Comparison of ENCODE assay signal across 18 mouse cellular contexts in genomic region chr9:64806335-64807060, GRCm38 (mm10). TPM values are rescaled to one million over a fixed set of nuclear protein-coding genes. Genes with fewer than 3 reads are reported as not detected.
DNase-seq lines count a peak whose midpoint lies in the region; ATAC-seq and TF ChIP-seq lines count a peak whose summit lies in the region.
"Had no signal": no experiment of that assay in that cellular context is flagged by ENCODE, and none has a peak within 500 bp of the region (broad histone marks: within the 10 kb centered on the region; RNA-seq: fewer than 3 reads in every experiment).

No protein-coding gene starts in this region.

- TF ChIP-seq RAD21 in MEL (IDR thresholded peaks at IDR 0.05; ENCODE audit: low read depth, low read length), result no peak

- H3K4me3 ChIP-seq in MEL (ENCODE audit: control insufficient read depth in 1 of 2, insufficient read depth in 1 of 2, low read depth in 2 of 2, low read length in 2 of 2), result peak overlapping the region; percentile 9 to 56; a peak in 3 of 4 replicates
- H3K4me3 ChIP-seq in erythroblast, embryonic 14.5 days (replicated peaks), result peak overlapping the region; percentile 96
- H3K4me3 ChIP-seq in liver, embryonic 15.5 days (replicated peaks), result peak overlapping the region; percentile 58
- no peak overlapping the region for H3K4me3 ChIP-seq in midbrain, embryonic 13.5 days (replicated peaks)
- H3K4me3 ChIP-seq: embryonic facial prominence, embryonic 15.5 days; heart, embryonic 12.5 days had no signal

- peaks cover 0 to 35% of the 10 kb centered on the region in 2 experiments; a peak in 2 of 4 replicates for H3K36me3 ChIP-seq in MEL (ENCODE audit: control insufficient read depth in 1 of 2, insufficient read depth in 2 of 2, low read length in 2 of 2)
- peaks cover 29% of the 10 kb centered on the region for H3K36me3 ChIP-seq in erythroblast, embryonic 14.5 days (ENCODE audit: control insufficient read depth)
- no peaks in the 10 kb centered on the region for H3K36me3 ChIP-seq in liver, embryonic 15.5 days (replicated peaks)
- H3K36me3 ChIP-seq in midbrain, embryonic 13.5 days, result no peaks in the 10 kb centered on the region
- H3K36me3 ChIP-seq: embryonic facial prominence, embryonic 15.5 days; heart, embryonic 12.5 days had no signal

- H3K4me1 ChIP-seq in MEL (ENCODE audit: control insufficient read depth in 1 of 2, insufficient read depth in 2 of 2, low read length in 2 of 2), result peaks cover 37% of the 10 kb centered on the region in 2 experiments
- H3K4me1 ChIP-seq in erythroblast, embryonic 14.5 days (ENCODE audit: control insufficient read depth), result peaks cover 84% of the 10 kb centered on the region
- peaks cover 75% of the 10 kb centered on the region for H3K4me1 ChIP-seq in liver, embryonic 15.5 days (replicated peaks)
- H3K4me1 ChIP-seq in midbrain, embryonic 13.5 days (replicated peaks), result 0 out of 2 replicates have a peak, but pooled peaks cover 3% of the 10 kb centered on the region
- H3K4me1 ChIP-seq: embryonic facial prominence, embryonic 15.5 days; heart, embryonic 12.5 days had no signal

- 32% methylated on average over 6 of the region's 6 CpGs for WGBS in liver, embryonic 15.5 days (ENCODE audit: insufficient replicate concordance)
- 85% methylated on average over 6 of the region's 6 CpGs for whole genome bisulfite sequencing in midbrain, embryonic 13.5 days

- peak overlapping the region; percentile 15; the same call in 1 of the 2 replicates for H3K9ac ChIP-seq in MEL (ENCODE audit: control insufficient read depth, low read depth, low read length, poor library complexity, severe bottlenecking)
- H3K9ac ChIP-seq in liver, embryonic 15.5 days, result peak overlapping the region; percentile 72
- H3K9ac ChIP-seq in midbrain, embryonic 13.5 days (replicated peaks), result no peak overlapping the region
- H3K9ac ChIP-seq: embryonic facial prominence, embryonic 15.5 days; heart, embryonic 12.5 days had no signal

- intact Hi-C loops in heart, postnatal 10 days (cut with DNase I), result no loop called here

- no peak for TF ChIP-seq CTCF in MEL (IDR thresholded peaks at IDR 0.05 in 2 of 3, conservative IDR thresholded peaks at IDR 0.05 in 1 of 3; ENCODE audit: control insufficient read depth in 1 of 3, insufficient read depth in 1 of 3, low read depth in 2 of 3, low read length in 3 of 3, poor library complexity in 1 of 3, severe bottlenecking in 1 of 3)

- H3K4me2 ChIP-seq in liver, embryonic 15.5 days, result peak overlapping the region; percentile 59
- H3K4me2 ChIP-seq in midbrain, embryonic 13.5 days (replicated peaks), result no peak overlapping the region
- H3K4me2 ChIP-seq: embryonic facial prominence, embryonic 15.5 days; heart, embryonic 12.5 days had no signal

- H3K9me3 ChIP-seq in MEL (replicated peaks; ENCODE audit: insufficient read depth, low read length), result no peaks in the 10 kb centered on the region
- H3K9me3 ChIP-seq in erythroblast, embryonic 14.5 days (ENCODE audit: control insufficient read depth, low read length), result no peaks in the 10 kb centered on the region
- no peaks in the 10 kb centered on the region for H3K9me3 ChIP-seq in liver, embryonic 15.5 days (replicated peaks)
- no peaks in the 10 kb centered on the region for H3K9me3 ChIP-seq in midbrain, embryonic 13.5 days
- H3K9me3 ChIP-seq: embryonic facial prominence, embryonic 15.5 days; heart, embryonic 12.5 days had no signal

- H3K79me2 ChIP-seq in MEL (ENCODE audit: control insufficient read depth, insufficient read depth, low read length, poor library complexity), result peaks cover 4% of the 10 kb centered on the region

- peak overlapping the region; percentile 91 for H3K27ac ChIP-seq in MEL (ENCODE audit: control insufficient read depth, low read depth, low read length)
- peak overlapping the region; percentile 99 for H3K27ac ChIP-seq in liver, embryonic 15.5 days (replicated peaks)
- no peak overlapping the region for H3K27ac ChIP-seq in midbrain, embryonic 13.5 days
- H3K27ac ChIP-seq: embryonic facial prominence, embryonic 15.5 days; kidney, postnatal 0 days had no signal

- no peaks in the 10 kb centered on the region for H3K27me3 ChIP-seq in MEL (ENCODE audit: control insufficient read depth in 1 of 2, insufficient read depth in 2 of 2, low read length in 2 of 2)
- H3K27me3 ChIP-seq in erythroblast, embryonic 14.5 days (ENCODE audit: control insufficient read depth), result no peaks in the 10 kb centered on the region
- H3K27me3 ChIP-seq in liver, embryonic 15.5 days, result no peaks in the 10 kb centered on the region
- H3K27me3 ChIP-seq in midbrain, embryonic 13.5 days, result no peaks in the 10 kb centered on the region
- H3K27me3 ChIP-seq: embryonic facial prominence, embryonic 15.5 days; heart, embryonic 12.5 days had no signal

- TF ChIP-seq POLR2A in MEL (IDR thresholded peaks at IDR 0.05; ENCODE audit: control insufficient read depth in 1 of 2, insufficient read depth in 1 of 2, low read depth in 1 of 2, low read length in 2 of 2, poor library complexity in 1 of 2), result no peak

- DNase-seq in heart, adult 11 months, result peak; percentile 90
- no peak for DNase-seq in heart, postnatal 10 days
- DNase-seq in MEL (ENCODE audit: low read depth, low spot score), result peak; percentile 85
- no peak for DNase-seq in cerebellum, adult 11-12 months
- no peak for DNase-seq in thymus, postnatal 14 days
- DNase-seq: cerebellum, adult 9-10 months; gastrocnemius, postnatal 10 days; layer of hippocampus, adult 9-11 months; lung, postnatal 14 days had no signal

- ATAC-seq in liver, embryonic 15.5 days (ENCODE audit: insufficient read depth), result peak; percentile 22
- no peak for ATAC-seq in midbrain, embryonic 13.5 days
- ATAC-seq: forebrain, embryonic 16.5 days; inflammation-experienced regulatory T-cells, adult 6 months; midbrain, embryonic 16.5 days had no signal

- TF ChIP-seq EP300 in MEL (IDR thresholded peaks at IDR 0.05; ENCODE audit: low read depth in 1 of 2, low read length in 2 of 2), result peak; percentile 95 to 96

TF ChIP-seq in MEL, 35 proteins besides CTCF, POLR2A, EP300 and RAD21:
- TF ChIP-seq JUND (IDR thresholded peaks at IDR 0.05; ENCODE audit: low read depth, low read length) (0 out of 2 replicates have a peak, but pooled peaks have one; percentile 44), TCF12 (IDR thresholded peaks at IDR 0.05; ENCODE audit: low read depth, low read length) (peak; percentile 99), CHD1 (IDR thresholded peaks at IDR 0.05; ENCODE audit: low read depth, low read length) (no peak), UBTF (IDR thresholded peaks at IDR 0.05; ENCODE audit: borderline replicate concordance, insufficient read depth, low read depth, low read length) (no peak), ZNF384 (IDR thresholded peaks at IDR 0.05; ENCODE audit: low read depth, low read length) (no peak), CHD2 (IDR thresholded peaks at IDR 0.05; ENCODE audit: low read length) (no peak), NELFE (IDR thresholded peaks at IDR 0.05; ENCODE audit: low read depth, low read length) (peak; percentile 23; the same call in 1 of the 2 replicates), USF2 (IDR thresholded peaks at IDR 0.05; ENCODE audit: borderline replicate concordance in 1 of 2, insufficient read depth in 1 of 2, low read depth in 1 of 2, low read length in 2 of 2) (no peak), ETS1 (IDR thresholded peaks at IDR 0.05; ENCODE audit: low read depth, low read length) (peak; percentile 96), SIN3A (IDR thresholded peaks at IDR 0.05; ENCODE audit: low read length) (peak; percentile 79), MXI1 (IDR thresholded peaks at IDR 0.05; ENCODE audit: low read depth, low read length) (peak; percentile 72), RCOR1 (IDR thresholded peaks at IDR 0.05; ENCODE audit: low read depth, low read length) (peak; percentile 91), GATA1 (IDR thresholded peaks at IDR 0.05; ENCODE audit: low read depth, low read length) (peak; percentile 97), POLR2AphosphoS2 (IDR thresholded peaks at IDR 0.05; ENCODE audit: low read length) (peak; percentile 31; the same call in 1 of the 2 replicates), ELF1 (IDR thresholded peaks at IDR 0.05; ENCODE audit: low read depth, low read length) (0 out of 2 replicates have a peak, but pooled peaks have one; percentile 28), GABPA (IDR thresholded peaks at IDR 0.05; ENCODE audit: low read depth, low read length) (peak; percentile 78; the same call in 1 of the 2 replicates), MAZ (IDR thresholded peaks at IDR 0.05; ENCODE audit: low read depth, low read length) (0 out of 2 replicates have a peak, but pooled peaks have one; percentile 53), ZMIZ1 (IDR thresholded peaks at IDR 0.05; ENCODE audit: low read depth, low read length) (no peak), TBP (IDR thresholded peaks at IDR 0.05; ENCODE audit: low read depth, low read length) (peak; percentile 21; the same call in 1 of the 2 replicates), E2F4 (IDR thresholded peaks at IDR 0.05; ENCODE audit: borderline replicate concordance, low read depth, low read length) (no peak), MAFK (IDR thresholded peaks at IDR 0.05; ENCODE audit: borderline replicate concordance, low read depth, low read length) (peak; percentile 87; the same call in 1 of the 2 replicates), POLR2AphosphoS5 (IDR thresholded peaks at IDR 0.05; ENCODE audit: borderline replicate concordance, low read depth, low read length) (no peak), TAL1 (IDR thresholded peaks at IDR 0.05; ENCODE audit: low read length) (peak; percentile 88), BHLHE40 (IDR thresholded peaks at IDR 0.05; ENCODE audit: borderline replicate concordance, low read depth, low read length) (peak; percentile 74; the same call in 1 of the 2 replicates), NRF1 (IDR thresholded peaks at IDR 0.05; ENCODE audit: insufficient read depth, low read depth, low read length, poor library complexity, severe bottlenecking) (no peak), MYB (IDR thresholded peaks at IDR 0.05; ENCODE audit: low read depth, low read length) (peak; percentile 44; the same call in 1 of the 2 replicates)
TF ChIP-seq in MEL: peak in this region for 17.

RNA-seq across cellular contexts. Expression of gene Dennd4a, which starts 4.6 kb away (rescaled TPM):
- total RNA-seq in heart, postnatal 10 days (2021), result 10 to 100 TPM; 11.8 to 12.0 TPM
- total RNA-seq in MEL (2012; rRNA removed), result 7.7 and 12.1 TPM in 2 replicates
- polyA plus RNA-seq in MEL (2012; ENCODE audit: insufficient read depth in 1 of 2, insufficient read length in 2 of 2, low read depth in 1 of 2, low replicate concordance in 2 of 2, missing spikeins in 1 of 2), result 10 to 100 TPM; 24.9 to 74.8 TPM
- 3.7 and 6.2 TPM in 2 replicates for polyA plus RNA-seq in erythroblast, embryonic 14.5 days (2012)
- polyA plus RNA-seq in liver, embryonic 15.5 days (2015; fragmentation: Nextera tagmentation; extraction: Ambion mirVana), result 34.2 and 41.6 TPM in 2 replicates
- 9.7 and 10.4 TPM in 2 replicates for polyA plus RNA-seq in midbrain, embryonic 13.5 days (2015; fragmentation: Nextera tagmentation; extraction: Ambion mirVana)

Comparison
In these comparisons a context has a peak if more than half of its experiments do, and no peak if none do; other contexts are left out.
1. DNase-seq: peak in heart, adult 11 months (single experiment) and MEL (single experiment); none in heart, postnatal 10 days (0 of 2), cerebellum, adult 11-12 months (single experiment) and thymus, postnatal 14 days (single experiment).